Mouse (Mus musculus) gastrocnemius, postnatal 14 days (tissue): ENCODE results near the gene Gm10337. TPM values are rescaled to one million over a fixed set of nuclear protein-coding genes. Genes with fewer than 3 reads are reported as not detected.

Source experiments
- DNase-seq: peaks from one replicate; pipeline ENCODE4 v3.0.0; 2021; ENCODE audit warnings: mixed read lengths
- intact Hi-C: fragments of 180-260 bp; cut with DNase I; formaldehyde crosslinking; loops from one replicate; pipeline ENCODE4 v1.15.1; 2025; ENCODE audit warnings: low total_unique reads
- total RNA-seq, 2 experiments: library from RNA; stranded (reverse); gene quantifications; 2 replicates each; pipeline ENCODE4 v1.2.3; 2021

Gm10337 gene
- total RNA-seq, 2 experiments from 2014 or later: not detected

DNA sequence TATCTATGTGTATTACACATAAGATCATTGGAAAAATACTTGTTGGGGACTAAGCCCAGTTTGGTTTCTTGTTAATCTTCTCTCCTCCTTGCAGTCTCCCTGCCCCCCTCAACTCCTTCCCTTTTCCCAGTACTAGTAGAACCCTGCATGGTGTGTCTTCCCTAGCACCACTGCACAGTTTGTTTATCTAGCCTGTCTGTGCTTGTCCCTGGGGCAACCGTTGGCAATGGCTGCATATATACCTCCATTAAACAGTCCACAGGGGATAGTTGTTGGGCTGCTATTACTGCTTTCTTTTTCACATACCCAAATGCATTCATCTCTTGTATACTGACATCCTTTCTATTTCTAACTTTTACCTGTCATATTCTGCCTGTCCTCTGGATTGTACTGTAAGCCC is 15.9 kb upstream of the Gm10337 start:
- intact Hi-C loops: no loop called here
- no peak for DNase-seq

DNA sequence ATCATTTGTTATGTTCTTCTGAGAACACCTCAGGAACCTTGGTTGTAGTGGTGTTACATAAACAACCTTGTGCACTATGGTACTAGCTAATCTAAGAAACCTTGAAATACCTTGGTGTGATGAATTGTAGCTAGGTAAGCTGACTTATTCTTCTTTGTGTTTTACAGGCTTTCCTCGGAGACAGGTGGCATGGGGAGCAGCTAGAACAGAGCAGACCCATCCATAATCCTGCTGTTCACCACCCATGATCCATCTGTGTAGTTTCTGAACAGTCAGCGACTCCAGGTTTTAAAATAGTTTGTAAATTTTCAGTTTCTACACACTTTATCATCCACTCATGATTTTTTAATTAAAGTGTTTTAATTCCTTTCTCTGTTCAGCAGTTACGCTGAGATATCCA is 5.2 kb upstream of the Gm10337 start:
- intact Hi-C loops: no loop called here
- no peak for DNase-seq

DNA sequence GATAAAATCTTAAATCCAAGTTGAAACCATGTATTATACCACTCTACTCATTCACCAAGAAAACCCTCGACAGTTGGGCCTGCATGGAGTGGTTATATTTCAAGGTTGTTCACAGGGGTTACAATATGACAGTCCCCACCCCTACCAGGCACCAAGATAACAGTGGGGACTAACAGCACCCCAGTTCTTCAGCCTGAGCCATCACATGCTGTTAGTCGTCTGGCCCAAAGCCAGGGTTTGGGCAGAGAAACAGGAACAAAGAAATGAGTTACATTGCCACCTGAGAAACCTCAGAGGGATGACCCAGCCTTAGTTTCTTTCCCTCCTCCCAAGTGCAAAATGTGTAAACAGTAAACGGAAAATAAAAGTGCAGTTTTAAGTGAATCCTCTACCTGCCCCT is 4.2 kb upstream of the Gm10337 start:
- intact Hi-C loops: no loop called here
- DNase-seq: no peak

DNA sequence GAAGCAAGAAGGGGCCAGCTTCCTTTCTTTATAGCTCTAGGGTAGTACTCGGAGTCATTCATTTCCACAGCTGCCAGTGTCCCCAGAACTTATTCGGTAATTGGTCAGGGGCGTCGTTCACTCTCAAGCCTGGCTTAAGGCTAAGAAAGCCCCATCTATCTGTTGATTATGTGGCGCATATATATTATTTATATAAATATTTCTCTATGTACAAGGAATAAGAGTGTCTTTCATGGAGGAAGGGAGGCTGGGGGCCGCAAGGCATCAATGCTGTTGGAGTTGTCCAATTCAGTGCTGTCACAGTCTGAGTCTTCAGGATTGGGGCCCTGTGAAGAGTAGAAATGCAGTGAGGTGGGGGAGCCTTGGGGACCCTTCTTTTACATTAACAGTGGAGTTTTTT is 3.7 kb upstream of the Gm10337 start:
- intact Hi-C loops: no loop called here
- DNase-seq: no peak

DNA sequence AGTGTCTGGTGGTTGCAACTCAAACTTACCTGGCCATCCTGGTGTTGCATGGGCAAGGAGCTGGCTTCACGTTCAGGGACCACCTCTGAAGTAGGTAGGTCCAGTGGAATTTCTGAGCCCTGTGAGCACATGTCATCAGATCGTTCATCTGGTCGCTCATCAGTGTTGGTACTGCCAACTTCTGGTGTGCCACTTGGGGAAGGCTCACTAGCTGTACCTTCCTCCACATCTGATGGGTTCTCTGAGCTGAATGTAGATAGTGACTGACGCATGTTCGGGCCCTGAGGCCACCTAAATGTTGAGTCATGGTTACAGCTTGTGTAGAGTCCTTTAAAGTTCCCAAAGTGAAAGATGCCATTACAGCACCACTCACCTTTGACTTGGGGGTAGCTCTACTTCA is 3.0 kb upstream of the Gm10337 start:
- intact Hi-C loops: no loop called here
- no peak for DNase-seq

DNA sequence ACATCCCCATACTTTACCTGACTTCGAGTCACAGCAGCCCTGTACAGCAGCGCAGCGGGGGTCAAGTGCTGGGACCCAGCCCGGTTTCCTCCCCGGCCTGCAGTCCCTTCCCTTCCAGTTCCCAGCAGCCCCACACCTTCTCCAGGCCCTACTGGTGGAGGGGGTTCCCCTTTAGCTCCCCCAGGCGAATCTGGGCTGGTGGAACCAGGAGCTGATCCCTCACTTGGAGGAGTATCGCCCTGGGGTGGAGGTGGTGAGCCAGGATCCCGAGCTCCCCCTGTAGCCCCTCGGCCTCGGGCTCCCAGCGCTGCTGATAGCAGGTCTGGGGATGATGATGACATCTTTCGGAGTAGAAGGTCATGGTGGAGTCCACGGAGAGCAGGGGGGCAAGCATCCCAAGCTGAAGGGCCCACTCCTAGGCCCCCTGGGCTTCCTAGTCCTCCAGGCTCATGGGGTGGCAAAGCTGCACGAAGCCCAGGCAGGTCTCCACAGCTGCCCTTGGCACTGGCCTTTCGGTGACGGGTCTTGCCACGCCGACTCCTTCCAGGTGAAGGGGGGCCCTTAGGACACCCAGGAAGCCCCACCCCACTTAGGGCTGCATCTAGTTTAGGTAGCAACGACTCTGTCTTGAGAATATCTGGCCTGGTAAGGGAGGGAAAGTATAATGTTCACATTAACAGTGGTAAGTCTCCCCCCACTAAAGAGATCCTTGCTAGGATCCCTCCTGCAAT is 2.3 kb upstream of the Gm10337 start:
- DNase-seq: no peak
- intact Hi-C loops: no loop called here

DNA sequence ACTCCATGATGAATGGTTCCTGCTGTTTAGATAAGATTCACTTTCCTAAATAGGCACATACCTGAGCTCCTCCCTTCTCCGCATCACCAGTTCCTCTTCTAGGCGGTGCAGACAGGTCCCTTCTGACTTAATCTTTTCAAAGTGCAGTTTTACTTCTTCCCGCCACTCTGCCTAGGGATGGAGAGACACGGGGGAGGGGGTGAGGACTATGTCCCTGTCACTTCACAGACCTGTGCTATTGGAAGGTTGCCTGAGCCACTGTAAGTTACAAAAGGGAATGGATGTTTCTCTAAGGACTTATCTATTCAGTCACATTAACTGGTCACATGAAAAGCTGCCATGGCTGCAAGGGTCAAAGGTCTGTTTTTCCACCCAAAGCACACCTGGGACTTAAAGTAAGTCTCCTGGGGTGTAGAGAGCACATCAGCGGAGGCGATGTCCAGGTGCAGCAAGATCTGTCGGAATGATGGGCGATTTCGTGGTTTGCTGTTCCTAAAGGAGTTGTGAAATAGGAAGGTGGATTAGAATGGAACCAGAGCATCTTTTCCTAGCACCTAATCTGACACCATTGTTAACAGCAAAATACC is 1.2 kb upstream of the Gm10337 start:
- DNase-seq: no peak
- intact Hi-C loops: no loop called here

DNA sequence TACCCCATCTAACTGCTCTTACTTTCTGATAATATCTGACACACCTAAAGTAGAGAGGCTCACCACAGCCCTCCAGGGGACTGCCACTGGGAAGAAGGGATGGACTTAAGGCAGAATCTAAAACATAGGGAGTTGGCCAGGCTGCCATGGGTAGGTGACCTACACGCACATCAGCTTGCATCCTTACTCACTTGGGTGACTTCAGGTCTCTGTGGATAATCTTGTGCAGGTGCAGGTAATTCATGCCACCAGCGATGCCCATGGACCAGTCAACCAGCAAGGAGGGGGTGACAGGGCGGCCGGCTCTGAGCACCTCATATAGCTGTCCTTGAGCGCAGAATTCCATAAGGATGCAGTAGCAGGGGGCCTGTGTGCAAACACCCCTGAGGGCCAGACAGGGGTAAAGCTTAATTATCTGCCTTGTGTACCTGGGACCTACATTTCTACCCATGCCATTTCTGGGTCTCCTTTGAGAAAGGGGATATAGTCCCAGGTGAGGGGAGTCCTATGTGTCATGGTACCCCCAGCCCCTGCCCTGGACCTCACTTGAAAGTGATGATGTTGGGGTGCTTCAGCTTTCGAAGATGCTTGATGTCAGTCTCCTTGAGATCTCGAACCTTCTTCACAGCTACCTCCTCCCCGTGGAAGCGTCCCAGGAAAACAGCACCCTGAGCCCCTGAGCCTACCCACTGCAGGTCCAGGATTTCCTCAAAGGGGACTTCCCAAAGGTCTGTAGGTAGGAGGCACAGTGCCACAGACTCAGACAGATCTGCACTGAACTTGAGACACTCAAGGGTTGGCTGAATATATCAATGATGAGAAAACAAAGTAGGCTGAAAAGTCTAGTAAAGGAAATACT is 631 bp downstream of the Gm10337 start:
- intact Hi-C loops: no loop called here
- no peak for DNase-seq

DNA sequence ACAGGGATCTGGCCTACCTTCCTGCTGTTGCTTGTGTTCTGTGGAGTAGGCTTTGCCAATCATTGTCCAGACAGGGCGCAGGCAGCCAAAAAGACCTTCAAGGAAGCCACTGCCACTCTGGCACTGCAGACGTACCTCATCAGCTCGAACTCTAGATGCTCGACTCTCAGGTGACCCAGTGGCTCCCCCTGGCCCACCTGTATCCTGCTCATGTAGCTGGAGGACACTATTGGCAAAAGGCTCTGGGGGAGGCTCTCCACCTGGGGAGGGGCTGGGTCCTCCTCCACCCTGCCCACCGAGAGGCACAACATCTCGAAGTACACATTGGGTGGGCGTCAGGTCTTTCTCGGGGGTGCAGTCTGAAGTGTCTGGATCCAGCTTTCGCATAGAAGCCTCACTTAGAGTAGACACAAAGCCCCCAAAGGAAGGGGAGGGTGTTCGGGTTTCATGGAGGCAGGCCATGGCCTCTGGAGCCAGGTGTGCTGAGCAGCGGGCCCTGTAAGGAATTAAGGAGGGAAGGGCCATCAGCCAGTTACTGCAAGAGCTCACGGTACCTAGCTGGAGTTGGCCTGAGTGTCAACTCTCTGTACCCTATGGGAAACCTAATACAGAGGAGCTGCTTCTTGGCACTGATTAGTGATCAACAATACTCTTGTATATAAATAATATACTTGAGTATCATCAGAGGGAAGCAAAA is 1.7 kb downstream of the Gm10337 start:
- intact Hi-C loops: no loop called here

DNA sequence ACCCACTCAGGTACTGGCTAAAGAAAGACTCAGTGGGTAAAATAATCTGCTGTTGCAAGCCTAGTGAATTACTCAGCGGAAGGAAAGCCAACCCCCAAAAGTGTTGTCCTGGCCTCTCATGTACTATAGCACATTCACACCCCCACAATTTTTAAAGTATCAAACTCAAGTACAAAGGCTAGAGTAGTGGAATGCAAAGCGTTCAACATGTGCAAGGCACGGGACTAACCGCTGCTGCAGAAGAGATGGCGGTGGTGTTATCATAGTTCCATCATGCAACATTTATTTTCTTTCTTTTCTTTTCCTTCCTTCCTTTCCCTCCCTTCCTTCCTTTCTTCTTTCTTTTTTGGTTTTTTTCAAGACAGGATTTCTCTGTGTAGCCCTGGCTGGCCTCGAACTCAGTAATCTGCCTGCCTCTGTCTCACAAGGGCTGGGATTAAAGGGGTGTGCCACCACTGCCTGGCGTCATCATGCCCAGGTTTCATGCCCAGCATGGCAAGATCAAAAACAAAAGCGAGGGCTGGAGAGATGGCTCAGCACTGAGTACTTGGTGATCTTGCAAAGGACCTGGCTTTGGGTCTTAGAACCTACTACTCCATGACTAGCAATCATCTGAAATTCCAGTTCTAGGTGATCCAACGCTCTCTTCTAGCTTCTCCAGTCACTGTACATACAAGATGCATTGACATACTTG is 2.4 kb downstream of the Gm10337 start:
- DNase-seq: no peak
- intact Hi-C loops: no loop called here

More for the DNA sequence above, 1.7 kb downstream of the Gm10337 start:
- no peak for DNase-seq

DNA sequence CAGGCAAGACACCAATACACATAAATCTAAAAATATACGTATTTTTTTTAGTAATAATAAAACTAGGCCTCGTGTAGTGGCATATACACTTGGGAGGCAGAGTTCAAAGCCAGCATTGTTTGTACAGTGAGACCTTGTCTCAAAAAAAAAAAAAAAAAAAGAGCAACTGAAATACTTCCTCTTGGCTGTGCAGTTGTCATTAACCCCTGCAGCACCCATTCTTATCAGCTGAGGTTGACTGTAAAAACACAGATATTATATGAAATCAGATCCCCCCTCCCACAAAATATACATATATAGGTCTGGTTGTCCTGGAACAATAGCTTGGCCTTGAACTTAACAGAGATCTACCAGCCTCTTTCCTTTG is 2.9 kb downstream of the Gm10337 start:
- no peak for DNase-seq
- intact Hi-C loops: no loop called here

DNA sequence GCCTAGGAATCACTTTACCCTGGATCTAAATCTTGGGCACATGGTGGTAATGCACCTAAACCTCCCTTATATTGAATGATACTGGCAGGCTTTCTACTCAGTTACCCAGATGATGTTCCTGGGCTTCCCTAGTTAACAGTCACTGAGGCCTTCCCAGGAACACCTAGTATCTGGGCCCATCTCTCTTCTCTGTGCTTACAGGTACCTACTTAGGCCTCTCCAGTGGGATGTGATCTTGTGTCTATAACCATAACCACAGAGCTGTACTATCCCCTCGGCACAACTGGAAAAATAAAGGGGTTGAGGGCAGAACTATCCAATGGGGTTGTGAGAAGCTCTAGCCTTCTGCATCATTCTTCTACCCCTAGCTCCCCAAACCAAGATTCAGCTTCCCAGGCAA is 3.3 kb downstream of the Gm10337 start:
- DNase-seq: no peak
- intact Hi-C loops: no loop called here

DNA sequence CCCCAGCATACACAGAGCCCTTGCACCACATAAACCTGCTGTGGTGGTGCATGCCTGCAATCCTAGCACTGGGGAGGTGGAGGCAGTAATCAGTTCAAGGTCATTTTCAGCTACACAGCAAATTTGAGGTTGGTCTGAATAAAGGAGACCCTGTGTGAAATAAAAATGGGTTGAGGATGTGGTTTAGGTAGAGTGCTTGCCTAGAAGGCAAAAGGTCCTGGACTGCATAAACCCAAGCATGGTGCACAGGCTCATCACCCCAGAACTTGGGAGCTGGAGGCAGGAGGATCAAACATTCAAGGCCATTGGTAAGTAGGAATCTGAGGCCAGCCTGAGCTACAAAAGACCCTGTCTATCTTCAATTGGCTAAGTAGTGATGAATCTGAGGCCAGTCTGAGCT is 4.0 kb downstream of the Gm10337 start:
- DNase-seq: no peak
- intact Hi-C loops: no loop called here

DNA sequence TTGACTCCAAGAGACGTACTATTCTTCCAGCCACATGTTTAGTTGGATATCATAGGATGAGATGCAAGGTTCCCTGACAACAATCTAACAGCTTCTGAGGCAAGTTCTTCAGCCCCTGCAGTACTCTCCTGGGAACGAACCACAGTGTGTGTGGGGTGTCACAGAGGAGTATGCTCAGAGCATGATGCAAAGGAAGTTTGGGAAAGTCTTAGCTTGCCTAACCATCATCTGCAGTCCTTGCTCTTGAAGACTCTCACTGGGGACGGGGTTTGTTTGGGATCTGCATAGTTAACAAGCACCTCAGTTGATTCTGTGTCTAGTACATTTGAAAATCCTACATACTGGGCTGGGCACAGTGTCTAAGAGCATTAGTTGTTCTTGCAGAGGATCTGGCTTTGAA is 4.8 kb downstream of the Gm10337 start:
- intact Hi-C loops: no loop called here
- no peak for DNase-seq

DNA sequence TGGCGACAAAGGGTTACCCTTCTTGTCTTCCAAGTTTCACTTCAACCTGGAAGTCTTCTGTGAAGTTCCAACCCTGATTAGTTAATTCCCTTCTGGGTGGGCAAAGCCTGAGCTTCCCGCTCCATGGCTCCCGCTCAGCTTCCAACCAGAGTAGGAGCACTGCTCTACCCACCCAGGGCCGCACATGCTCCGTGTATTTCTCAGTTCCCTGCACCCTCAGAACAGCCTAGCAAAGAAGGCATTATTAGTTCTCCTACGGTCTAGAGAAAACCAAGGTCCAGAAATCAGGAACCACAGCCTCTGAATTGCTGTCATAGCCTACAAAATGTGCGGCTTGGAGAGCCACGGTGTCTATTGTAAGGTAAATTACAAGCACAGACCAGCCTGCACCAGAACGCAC is 6.6 kb downstream of the Gm10337 start:
- intact Hi-C loops: no loop called here
- DNase-seq: no peak

DNA sequence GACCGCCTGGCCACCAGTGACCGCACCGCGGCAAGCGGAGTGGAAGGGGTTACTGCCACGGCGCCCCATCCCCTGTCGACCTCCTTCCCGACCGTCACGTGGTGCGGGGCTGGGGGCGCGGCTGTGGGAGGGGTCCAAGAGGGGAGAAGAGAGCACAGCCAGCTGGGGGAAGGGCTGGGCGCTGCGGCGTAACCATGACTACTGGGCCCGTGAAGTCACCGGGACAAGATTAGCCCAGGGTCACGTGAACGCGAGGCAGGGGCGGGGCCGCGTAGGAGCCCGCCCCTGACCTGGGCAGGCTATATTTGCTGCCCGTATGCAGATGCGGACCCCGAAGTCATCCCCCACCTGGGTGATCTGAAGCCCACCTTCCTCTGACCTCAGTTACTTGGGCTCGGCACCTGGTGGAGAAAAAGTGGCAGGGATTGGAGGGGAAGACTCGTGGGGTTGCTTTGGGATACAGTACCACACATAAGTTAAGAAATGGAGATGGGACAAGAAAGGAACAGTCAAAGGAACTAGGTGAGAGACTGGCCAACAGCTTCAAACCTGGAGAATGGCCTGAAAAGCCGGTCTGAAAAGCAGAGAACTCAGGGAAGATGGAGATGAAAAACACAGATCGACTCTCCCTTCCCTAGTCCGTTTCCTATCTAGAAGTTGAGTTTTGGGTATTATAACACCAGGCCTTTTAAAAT is 7.2 kb downstream of the Gm10337 start:
- DNase-seq: peak; percentile 82
- intact Hi-C loops: no loop called here

DNA sequence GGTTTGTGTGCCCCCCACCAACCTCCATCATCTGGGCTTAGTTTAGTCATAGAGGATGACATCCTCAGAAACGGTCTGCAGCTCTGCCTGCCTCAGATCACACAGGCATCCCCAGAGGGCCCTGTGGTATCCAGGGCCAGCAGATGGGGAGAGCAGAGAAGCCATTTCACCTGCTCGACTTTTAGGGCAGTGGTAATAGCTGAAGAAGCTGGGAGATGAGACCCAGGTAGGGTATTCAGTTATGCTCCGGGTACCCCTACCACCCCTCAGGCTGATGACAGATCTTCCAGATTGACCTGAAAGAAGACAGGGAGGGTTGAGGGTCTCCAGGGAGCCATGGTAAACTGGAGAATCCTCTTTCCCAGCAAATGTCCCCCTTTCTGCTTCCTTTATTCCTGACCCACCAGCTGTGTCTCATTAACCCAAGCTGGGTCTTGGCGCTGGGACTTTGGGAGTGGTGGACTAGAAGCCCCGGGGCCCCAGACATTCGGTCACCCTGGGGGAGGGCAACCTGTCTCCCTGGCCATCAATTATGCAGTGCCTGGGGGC is 7.8 kb downstream of the Gm10337 start:
- DNase-seq: no peak
- intact Hi-C loops: no loop called here

DNA sequence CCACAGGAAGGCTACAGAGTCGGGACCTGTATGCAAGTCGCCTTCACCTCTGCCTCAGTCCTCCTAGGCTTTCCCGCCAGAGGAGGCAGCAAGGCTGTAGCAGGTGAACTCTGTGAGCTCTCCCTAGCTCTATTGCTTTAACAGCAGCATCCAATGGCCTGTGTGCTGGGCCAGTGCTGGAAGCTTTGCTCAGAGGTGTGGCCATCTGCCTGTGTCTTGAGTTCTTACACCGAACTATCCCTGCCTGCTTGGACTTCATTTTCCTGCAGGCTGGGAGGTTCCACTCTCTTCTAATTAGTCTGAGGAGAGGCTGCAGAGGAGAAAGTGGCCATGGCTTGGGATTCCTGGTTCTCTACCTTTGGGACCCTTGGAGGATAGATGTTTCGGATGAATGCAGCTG is 8.5 kb downstream of the Gm10337 start:
- intact Hi-C loops: no loop called here
- DNase-seq: no peak

DNA sequence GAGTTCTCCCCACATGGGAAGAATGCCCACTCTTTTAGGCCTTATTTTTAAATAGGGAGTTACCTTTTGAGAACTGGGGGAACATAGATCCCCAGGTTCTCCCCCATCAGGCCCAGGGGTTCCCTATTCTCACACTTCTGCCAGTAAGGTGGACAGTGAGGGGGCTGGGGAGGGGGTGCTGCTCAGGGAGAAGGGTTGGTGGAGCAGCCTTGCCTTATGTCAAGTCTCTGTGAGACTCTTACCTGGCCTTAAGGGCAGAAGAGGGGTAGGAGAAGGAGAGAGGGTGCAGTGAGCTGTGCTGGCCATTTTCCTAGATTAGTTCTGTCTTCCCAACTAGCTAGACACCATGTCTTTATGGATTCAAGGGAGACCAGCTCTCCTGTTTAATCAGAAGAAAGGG is 8.9 kb downstream of the Gm10337 start:
- no peak for DNase-seq
- intact Hi-C loops: no loop called here
